Mouse (Mus musculus) thymus, adult 2 months (tissue): ENCODE data around the gene Pex14.

ENCODE experiments used
- CTCF ChIP-seq: fragments of 200-500 bp; IDR thresholded peaks from 2 replicates; pipeline ENCODE4 v1.5.1; 2012; ENCODE audit warnings: mild to moderate bottlenecking, control low read depth, low read length, moderate library complexity, borderline replicate concordance; ENCODE audit not compliant: control insufficient read depth, poor library complexity, insufficient read depth; ENCODE audit errors: extremely low read depth
- POLR2A ChIP-seq: fragments of 200-500 bp; IDR thresholded peaks from 2 replicates; pipeline ENCODE4 v1.6.1; 2012; ENCODE audit warnings: mild to moderate bottlenecking, low read length, control low read depth, moderate library complexity; ENCODE audit not compliant: control insufficient read depth, poor library complexity, insufficient read depth; ENCODE audit errors: extremely low read depth

- no peak for TF ChIP-seq CTCF
- no peak for TF ChIP-seq POLR2A
Observed at GRCm38 (mm10) chr4:149101456-149101855, 1.8 kb upstream of the Pex14 start.
